Mouse (Mus musculus): Measurements from ENCODE around the gene Ifi205.

The Ifi205 gene

DNA sequence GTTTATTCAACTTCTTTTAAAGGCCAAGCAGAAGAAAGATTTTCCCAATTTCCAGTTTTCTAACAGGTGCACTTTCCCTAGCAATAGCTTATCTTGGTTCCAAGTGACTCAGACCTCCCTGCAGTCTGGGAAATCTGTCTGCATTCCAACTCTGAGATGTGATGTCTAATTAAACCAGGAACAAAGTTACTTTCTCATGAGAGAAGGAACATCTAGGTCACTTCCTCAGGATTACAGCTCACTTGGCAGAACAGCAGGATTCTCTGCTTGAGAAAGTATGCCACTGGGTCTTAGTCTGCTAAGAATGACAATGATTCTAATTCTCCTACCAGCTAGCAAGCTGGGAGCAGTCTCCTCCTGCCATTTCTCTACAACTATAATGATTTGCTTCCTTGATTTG is 58.5 kb downstream of the Ifi205 start:
- no peak for DNase-seq (ENCODE audit: low spot score)
